Mouse (Mus musculus) layer of hippocampus, adult 8-10 months (tissue): Measurements from ENCODE around the gene Fpr3. TPM values are rescaled to one million over a fixed set of nuclear protein-coding genes. Genes with fewer than 3 reads are reported as not detected.
"Not testable (repeated sequence)": the region's sequence is repeated elsewhere in the genome, so short reads cannot be mapped to it uniquely, and the experiment has no call there.

Experiments
- DNase-seq, 2 experiments: peaks; one replicate each; pipeline ENCODE4 v3.0.0; 2022; ENCODE audit warnings: low spot score in 2 of 2
- total RNA-seq, 4 experiments: library from RNA; stranded (reverse); gene quantifications; 2 replicates each; pipeline ENCODE4 v1.2.4; 2022

The Fpr3 gene
- total RNA-seq, 4 experiments from 2014 or later, result not detected

DNA sequence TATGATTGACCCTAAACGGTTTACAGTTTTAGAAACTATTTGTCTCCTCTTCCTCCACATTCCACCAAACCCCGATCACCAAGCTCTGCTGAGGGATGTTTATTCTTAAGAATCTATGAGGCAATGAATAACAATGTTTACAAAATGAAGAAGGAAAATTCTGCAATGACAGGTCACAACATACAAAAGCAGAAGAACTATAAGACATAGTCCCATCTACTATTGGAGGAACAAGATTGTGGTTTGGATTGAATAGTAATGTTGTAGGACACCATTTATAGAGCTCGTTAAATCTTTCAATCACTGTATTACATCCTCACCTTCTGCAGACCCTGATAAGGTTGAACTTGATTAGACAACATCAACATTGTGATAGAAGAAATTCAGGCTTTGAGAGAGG is 5.0 kb upstream of the Fpr3 start:
- no peak for DNase-seq

DNA sequence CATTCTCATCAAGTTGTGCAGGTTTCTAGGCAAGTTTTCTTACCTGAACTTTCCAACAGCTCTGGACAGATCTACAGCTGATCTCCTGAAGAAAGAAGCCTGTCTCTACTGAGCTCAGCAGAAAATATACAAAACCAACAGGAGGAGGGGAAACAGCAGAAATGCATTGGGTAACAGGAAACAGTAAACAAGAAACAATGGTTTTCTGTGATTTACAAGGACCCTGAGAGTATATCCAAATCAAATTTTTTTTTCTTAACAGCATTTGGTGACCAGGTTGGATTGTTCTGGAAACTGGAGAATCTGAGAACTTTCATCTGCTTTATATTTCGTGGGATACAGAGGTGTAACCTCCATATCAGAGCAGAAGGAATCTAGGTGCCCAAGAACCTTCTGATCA is 3.8 kb upstream of the Fpr3 start, which contains the start of gene Fpr1:
TSS of gene Fpr1 (minus strand) at position 101 of the 400 bp plus-strand sequence.
- DNase-seq, result no peak

DNA sequence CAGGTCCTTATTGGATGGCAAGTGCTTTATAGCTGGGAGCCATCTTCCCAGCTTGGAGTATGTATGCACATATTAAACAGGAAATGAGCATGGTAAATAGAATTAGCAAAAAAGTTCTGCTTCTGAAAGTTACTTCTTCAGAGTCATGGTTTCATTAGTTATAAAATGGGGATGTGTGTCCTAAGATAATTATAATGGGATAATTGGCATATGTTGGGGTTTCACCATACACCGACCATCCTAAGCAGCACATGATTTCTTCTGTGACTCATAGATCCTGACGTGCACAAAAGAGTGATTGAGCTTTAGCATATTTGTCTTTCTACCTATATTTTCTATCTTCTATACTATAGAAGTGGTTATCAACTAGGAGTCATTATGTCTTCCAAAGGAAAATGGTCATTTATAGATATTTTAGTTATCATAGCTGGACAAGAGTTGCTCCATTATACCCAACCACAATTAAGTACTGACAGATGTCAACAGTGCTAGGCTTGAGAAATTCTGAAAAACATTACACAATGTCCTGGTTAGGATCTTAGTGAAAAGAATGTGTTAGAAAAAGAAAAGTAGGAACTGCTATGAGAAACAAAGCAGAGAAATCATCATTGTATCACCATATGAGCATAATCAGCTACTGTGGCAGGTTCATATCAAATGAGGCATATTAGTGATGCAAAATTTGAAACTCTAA is 2.2 kb downstream of the Fpr3 start:
- no peak for DNase-seq

DNA sequence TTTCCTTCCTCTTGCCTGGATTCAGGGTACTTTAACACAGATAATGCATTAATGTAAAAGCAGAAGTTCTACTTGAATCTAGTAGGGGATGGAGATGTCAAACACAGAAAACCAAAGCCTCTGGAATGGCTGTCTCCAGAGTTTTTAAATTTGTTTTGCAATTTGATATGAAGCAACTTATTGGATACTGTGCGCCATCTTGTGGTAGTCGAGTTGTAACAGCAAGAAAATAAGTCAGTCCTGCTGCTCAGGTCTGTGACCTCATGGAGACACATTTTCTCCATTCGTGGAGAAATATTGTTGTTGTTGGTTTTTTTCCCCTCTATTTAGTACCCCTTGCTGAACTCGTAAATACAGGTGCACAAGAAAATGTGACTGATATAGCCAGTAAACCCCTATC is 8.4 kb downstream of the Fpr3 start:
- no peak for DNase-seq

- no peak for DNase-seq
Observed at GRCm38 (mm10) chr17:17899268-17899667, 11.6 kb downstream of the Fpr3 start.

DNA sequence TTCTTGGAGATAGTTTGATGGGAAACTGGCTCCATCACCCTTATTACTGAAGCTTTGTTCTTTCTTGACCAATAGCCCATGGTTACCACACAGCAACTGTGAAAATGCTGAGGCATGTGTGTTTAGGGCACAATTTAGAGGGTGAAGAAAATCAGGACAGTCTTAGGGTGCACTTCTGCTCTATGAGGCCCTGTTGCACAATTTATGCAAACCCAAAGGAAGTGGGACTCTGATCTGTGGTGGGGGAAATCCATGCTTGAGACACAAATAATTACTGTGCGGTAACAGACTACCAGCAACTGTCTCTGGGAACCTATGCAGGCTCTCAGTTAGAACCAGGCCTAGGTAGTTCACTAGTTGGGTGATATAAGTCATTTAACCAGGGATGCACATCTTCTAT is 13.1 kb downstream of the Fpr3 start:
- no peak for DNase-seq

GRCm38 (mm10) chr17:17909636-17910421 is 22.2 kb downstream of the Fpr3 start:
- DNase-seq, result peak; percentile 74 to 85

- not testable (repeated sequence) for DNase-seq
Observed at GRCm38 (mm10) chr17:17912618-17913017, 25.0 kb downstream of the Fpr3 start.

DNA sequence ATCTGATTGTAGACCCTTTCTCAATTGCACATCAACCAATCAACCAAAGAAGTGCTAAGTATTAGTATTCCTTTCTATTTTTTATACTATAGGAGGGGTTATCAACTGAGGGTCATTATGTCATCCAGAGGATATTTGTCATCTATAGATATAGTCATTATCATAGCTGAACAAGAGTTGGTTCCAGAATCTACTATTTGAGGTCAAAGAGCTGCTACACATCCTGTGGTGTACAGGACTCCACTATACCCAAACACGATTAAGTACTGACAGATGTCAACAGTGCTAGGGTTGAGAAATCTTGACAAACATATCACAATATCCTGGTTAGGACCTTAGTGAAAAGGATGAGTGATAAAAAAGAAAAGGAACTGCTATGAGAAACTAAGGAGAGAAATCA is 29.7 kb downstream of the Fpr3 start:
- DNase-seq, result no peak

DNA sequence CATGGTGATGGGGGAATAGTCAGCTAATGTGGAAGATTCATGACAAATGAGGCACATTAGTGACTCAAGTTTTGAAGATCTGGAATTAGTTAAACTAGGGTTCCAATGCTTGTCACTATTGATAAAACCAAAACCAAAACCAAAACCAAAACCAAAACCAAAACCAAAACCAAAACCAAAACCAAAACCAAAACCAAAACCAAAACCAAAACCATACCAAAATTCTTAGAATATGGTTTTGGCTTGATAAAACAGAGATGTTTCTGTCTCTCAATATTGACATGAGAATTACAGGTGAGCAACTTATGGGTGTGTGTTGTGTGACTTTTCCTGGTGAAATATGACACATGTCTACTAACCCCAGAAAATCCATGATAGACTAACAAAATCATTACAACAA is 30.1 kb downstream of the Fpr3 start:
- DNase-seq, result no peak

- no peak for DNase-seq
Observed at GRCm38 (mm10) chr17:17973443-17973842, 85.8 kb downstream of the Fpr3 start.

- not testable (repeated sequence) for DNase-seq
Observed at GRCm38 (mm10) chr17:17981232-17981631, 93.6 kb downstream of the Fpr3 start.

DNA sequence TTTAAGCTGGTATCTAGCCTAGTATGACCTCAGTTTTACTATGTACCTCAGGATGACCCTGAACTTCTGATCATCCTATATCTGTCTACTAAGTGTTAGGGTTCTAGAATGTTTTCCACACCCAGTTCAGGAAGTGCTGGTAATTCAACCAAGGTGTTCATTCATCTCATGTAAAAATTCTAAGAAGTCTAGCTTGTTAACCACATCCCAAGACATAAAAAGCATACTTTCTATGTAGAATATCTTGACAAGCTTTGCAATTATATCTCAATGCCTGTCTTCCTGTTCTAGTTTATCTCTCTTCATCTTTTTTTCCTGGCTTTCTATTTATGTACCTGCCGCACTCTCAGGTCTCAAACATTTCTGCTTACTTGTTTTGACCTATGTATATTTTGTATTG is 117.1 kb downstream of the Fpr3 start:
- DNase-seq, result no peak

Other genes with a start within 250 kb of the Fpr3 start
- under 1 TPM in 1 of 4 experiments, not detected in 3; 0.13 TPM for gene Vmn2r90, start 184.1 kb upstream of the Fpr3 start, total RNA-seq
- gene Spaca6, start 60.7 kb upstream of the Fpr3 start, total RNA-seq, result 100 to 1,000 TPM in 3 of 4 experiments, 10 to 100 TPM in 1; 88.5 to 132 (median 119) TPM
- gene Has1, start 32.6 kb upstream of the Fpr3 start, total RNA-seq, result under 1 TPM; 0.57 to 0.73 (median 0.60) TPM
- gene Fpr1, start 3.9 kb upstream of the Fpr3 start, total RNA-seq, result not detected
- gene Fpr2, start within 50 bp of the Fpr3 start, total RNA-seq, result not detected
- not detected for gene Fpr-rs4, start 133.9 kb downstream of the Fpr3 start, total RNA-seq
- under 1 TPM in 2 of 4 experiments, not detected in 2; 0.06 to 0.10 TPM for gene Vmn2r124, start 161.6 kb downstream of the Fpr3 start, total RNA-seq
- not detected for gene Vmn2r91, start 197.2 kb downstream of the Fpr3 start, total RNA-seq